12 mouse cellular contexts compared by ENCODE assay signal in genomic region chr6:8128164-8128563, GRCm38 (mm10).
"Had no signal": no experiment of that assay in that cellular context is flagged by ENCODE, and none has a peak within 500 bp of the region (broad histone marks: within the 10 kb centered on the region; RNA-seq: fewer than 3 reads in every experiment).

No protein-coding gene starts in this region.

- DNase-seq: retina, postnatal 1 day; right cerebral cortex, adult 18-20 months; right cerebral cortex, postnatal 14 days; right cerebral cortex, postnatal 25 days; right cerebral cortex, postnatal 4 days; spleen, adult 18-20 months; thymus, adult 18-20 months; thymus, adult 2 months; thymus, postnatal 14 days; thymus, postnatal 25 days; thymus, postnatal 36 days; thymus, postnatal 4 days had no signal
